7 mouse cellular contexts compared by ENCODE assay signal in genomic region chr11:45026674-45027073, GRCm38 (mm10).
DNase-seq lines count a peak whose midpoint lies in the region; ATAC-seq and TF ChIP-seq lines count a peak whose summit lies in the region.

No protein-coding gene starts in this region.

- peaks cover 13% of the 10 kb centered on the region for H3K4me1 ChIP-seq in forebrain, embryonic 13.5 days
- H3K4me1 ChIP-seq in limb, embryonic 14.5 days (ENCODE audit: control insufficient read depth, insufficient read depth, low read length), result peaks cover 20% of the 10 kb centered on the region
- 0 out of 2 replicates have a peak, but pooled peaks cover 5% of the 10 kb centered on the region for H3K4me1 ChIP-seq in stomach, embryonic 14.5 days (ENCODE audit: control insufficient read depth, insufficient read depth, low read length)

- no peak overlapping the region; the same call in 1 of the 2 replicates for H3K4me3 ChIP-seq in layer of hippocampus, adult 2 months
- H3K4me3 ChIP-seq in forebrain, embryonic 13.5 days, result no peak overlapping the region
- no peak overlapping the region for H3K4me3 ChIP-seq in limb, embryonic 14.5 days (replicated peaks; ENCODE audit: low read length)
- no peak overlapping the region for H3K4me3 ChIP-seq in stomach, embryonic 14.5 days (ENCODE audit: low read depth, low read length)

- no peaks in the 10 kb centered on the region for H3K36me3 ChIP-seq in forebrain, embryonic 13.5 days (ENCODE audit: poor library complexity, severe bottlenecking)
- no peaks in the 10 kb centered on the region for H3K36me3 ChIP-seq in limb, embryonic 14.5 days (ENCODE audit: control insufficient read depth, insufficient read depth, low read length)
- no peaks in the 10 kb centered on the region for H3K36me3 ChIP-seq in stomach, embryonic 14.5 days (ENCODE audit: control insufficient read depth, insufficient read depth, low read length)

- no peak overlapping the region for H3K27ac ChIP-seq in layer of hippocampus, adult 2 months
- no peak overlapping the region for H3K27ac ChIP-seq in forebrain, embryonic 13.5 days
- no peak overlapping the region for H3K27ac ChIP-seq in limb, embryonic 14.5 days (replicated peaks; ENCODE audit: low read depth, low read length)
- no peak overlapping the region for H3K27ac ChIP-seq in stomach, embryonic 14.5 days (ENCODE audit: low read length)

- DNase-seq in layer of hippocampus, postnatal 10 days (ENCODE audit: low spot score in 2 of 2), result peak; percentile 11 to 19
- no peak for DNase-seq in layer of hippocampus, adult 2 months (ENCODE audit: low spot score in 2 of 2)
- no peak for DNase-seq in limb, embryonic 14.5 days (ENCODE audit: low spot score)
- no peak for DNase-seq in layer of hippocampus, adult 8-10 months (ENCODE audit: low spot score in 2 of 2)
- no peak for DNase-seq in gastrocnemius, postnatal 36 days

- H3K4me2 ChIP-seq in forebrain, embryonic 13.5 days, result peak overlapping the region; percentile 29; the same call in 1 of the 2 replicates
- H3K4me2 ChIP-seq in limb, embryonic 14.5 days (replicated peaks; ENCODE audit: low read depth, low read length, severe bottlenecking), result no peak overlapping the region
- peak overlapping the region; percentile 18; the same call in 1 of the 2 replicates for H3K4me2 ChIP-seq in stomach, embryonic 14.5 days (replicated peaks; ENCODE audit: low read depth, low read length)

- no peak for TF ChIP-seq POLR2A in limb, embryonic 14.5 days (IDR thresholded peaks at IDR 0.05; ENCODE audit: borderline replicate concordance, extremely low read depth, insufficient read depth, insufficient read length)

- no peak; the same call in 1 of the 2 replicates for ATAC-seq in forebrain, embryonic 13.5 days
- ATAC-seq in limb, embryonic 14.5 days (ENCODE audit: low FRiP score, low read depth), result no peak
- ATAC-seq in stomach, embryonic 14.5 days (ENCODE audit: insufficient number of reproducible peaks, insufficient read depth, low FRiP score, low read depth), result no peak

- no peaks in the 10 kb centered on the region for H3K27me3 ChIP-seq in forebrain, embryonic 13.5 days
- H3K27me3 ChIP-seq in limb, embryonic 14.5 days (ENCODE audit: control insufficient read depth, insufficient read depth, low read length), result no peaks in the 10 kb centered on the region
- H3K27me3 ChIP-seq in stomach, embryonic 14.5 days (ENCODE audit: control insufficient read depth, insufficient read depth, low read length), result no peaks in the 10 kb centered on the region

- no peak for TF ChIP-seq CTCF in layer of hippocampus, adult 2 months (conservative IDR thresholded peaks at IDR 0.05)

- 6% methylated on average over 11 of the region's 11 CpGs for WGBS in forebrain, embryonic 13.5 days
- WGBS in limb, embryonic 14.5 days, result 23% methylated on average over 11 of the region's 11 CpGs
- WGBS in stomach, embryonic 14.5 days, result 18% methylated on average over 11 of the region's 11 CpGs

- peak overlapping the region; percentile 37; the same call in 1 of the 2 replicates for H3K9ac ChIP-seq in forebrain, embryonic 13.5 days
- H3K9ac ChIP-seq in limb, embryonic 14.5 days (ENCODE audit: low read depth, low read length, severe bottlenecking), result 0 out of 2 replicates have a peak overlapping the region, but pooled peaks have one; percentile 5
- no peak overlapping the region for H3K9ac ChIP-seq in stomach, embryonic 14.5 days (replicated peaks; ENCODE audit: low read depth, low read length)

- H3K9me3 ChIP-seq in forebrain, embryonic 13.5 days (replicated peaks), result no peaks in the 10 kb centered on the region
- H3K9me3 ChIP-seq in limb, embryonic 14.5 days (ENCODE audit: control insufficient read depth, low read length), result no peaks in the 10 kb centered on the region
- H3K9me3 ChIP-seq in stomach, embryonic 14.5 days (ENCODE audit: control insufficient read depth, low read depth, low read length), result no peaks in the 10 kb centered on the region

- intact Hi-C loops in gastrocnemius, postnatal 36 days (cut with DNase I), result no loop called here

Comparison
In these comparisons a context has a peak if more than half of its experiments do, and no peak if none do; other contexts are left out.
1. DNase-seq: peak in layer of hippocampus, postnatal 10 days (2 of 2); none in layer of hippocampus, adult 2 months (0 of 2), limb, embryonic 14.5 days (single experiment), layer of hippocampus, adult 8-10 months (0 of 2) and gastrocnemius, postnatal 36 days (0 of 2).